Mouse (Mus musculus) regulatory T cell (primary cell): ENCODE data around the gene Ikzf3.

ENCODE experiments used
- in situ Hi-C: fragments of 300-600 bp; cut with MboI, MseI; formaldehyde crosslinking; loops from one replicate; pipeline ENCODE4 v1.15.1; 2025; ENCODE audit warnings: high pct_unique_total_duplicates

Gene Ikzf3

DNA sequence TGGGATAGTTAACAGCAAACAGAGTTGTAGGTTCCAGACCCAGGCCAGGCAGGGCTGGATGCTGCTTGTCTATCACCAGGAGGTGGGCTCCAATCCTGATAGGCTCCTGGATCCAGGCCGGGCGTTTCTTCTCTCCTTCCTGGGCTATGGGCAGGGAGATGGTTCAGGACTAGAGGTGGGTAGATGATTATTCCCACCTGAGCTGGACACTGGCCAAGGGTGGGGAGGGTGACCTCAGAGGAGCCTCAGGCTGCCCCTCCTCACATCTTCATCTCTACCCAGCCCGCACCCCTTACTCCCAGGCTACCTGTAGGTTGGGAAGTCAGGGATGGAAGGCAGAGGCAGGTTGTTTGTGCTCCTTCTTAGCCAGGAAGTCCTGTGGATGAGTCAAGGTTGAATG is 96.4 kb downstream of the Ikzf3 start:
- in situ Hi-C loops = no loop called here

DNA sequence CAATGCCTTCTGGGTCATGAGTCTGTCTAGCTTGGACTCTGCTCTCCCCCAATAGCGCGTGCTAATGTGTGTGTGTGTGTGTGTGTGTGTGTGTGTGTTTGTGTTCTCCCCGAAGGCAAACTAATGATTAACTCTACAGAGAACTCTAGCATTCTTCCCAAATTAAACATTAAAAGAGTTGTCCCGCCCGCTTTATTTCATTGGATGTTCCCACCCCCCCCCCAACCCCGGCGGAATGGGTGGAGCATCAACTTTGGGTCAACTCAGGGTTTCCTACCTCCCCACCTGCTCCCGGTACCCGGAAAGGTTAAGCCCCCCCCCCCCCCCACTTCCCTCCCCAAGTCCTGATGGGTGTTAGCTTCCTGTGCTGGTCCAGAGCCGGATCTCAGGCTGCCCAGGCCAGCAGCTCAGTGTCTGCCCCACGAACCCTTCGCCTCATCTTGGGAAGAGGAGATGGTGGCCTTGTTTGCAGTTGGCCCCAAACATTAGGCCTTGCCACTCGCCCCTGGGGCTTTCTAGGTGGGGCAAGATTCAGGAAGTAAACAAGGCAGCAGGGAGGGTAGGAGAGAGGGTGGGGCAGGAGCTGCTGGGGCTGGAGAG is 97.5 kb downstream of the Ikzf3 start:
- in situ Hi-C loops = no loop called here

DNA sequence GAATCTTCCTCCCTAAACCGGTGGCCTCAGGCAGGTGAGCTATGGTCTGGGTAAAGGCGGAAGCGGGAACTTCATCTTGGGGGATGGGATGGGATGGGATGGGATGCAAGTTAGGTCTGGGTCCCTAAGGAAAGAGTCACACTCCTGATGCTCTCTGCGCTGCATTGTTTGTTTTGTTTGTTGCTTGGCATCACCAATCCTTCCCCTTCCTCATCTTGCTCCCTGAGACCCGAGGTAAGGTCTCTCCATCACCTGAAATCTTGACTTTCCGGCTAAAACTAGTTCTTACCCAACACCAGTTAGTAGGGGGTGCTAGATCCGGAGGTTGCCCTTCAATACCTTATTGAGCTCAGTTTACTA is 98.4 kb downstream of the Ikzf3 start:
- in situ Hi-C loops = no loop called here

DNA sequence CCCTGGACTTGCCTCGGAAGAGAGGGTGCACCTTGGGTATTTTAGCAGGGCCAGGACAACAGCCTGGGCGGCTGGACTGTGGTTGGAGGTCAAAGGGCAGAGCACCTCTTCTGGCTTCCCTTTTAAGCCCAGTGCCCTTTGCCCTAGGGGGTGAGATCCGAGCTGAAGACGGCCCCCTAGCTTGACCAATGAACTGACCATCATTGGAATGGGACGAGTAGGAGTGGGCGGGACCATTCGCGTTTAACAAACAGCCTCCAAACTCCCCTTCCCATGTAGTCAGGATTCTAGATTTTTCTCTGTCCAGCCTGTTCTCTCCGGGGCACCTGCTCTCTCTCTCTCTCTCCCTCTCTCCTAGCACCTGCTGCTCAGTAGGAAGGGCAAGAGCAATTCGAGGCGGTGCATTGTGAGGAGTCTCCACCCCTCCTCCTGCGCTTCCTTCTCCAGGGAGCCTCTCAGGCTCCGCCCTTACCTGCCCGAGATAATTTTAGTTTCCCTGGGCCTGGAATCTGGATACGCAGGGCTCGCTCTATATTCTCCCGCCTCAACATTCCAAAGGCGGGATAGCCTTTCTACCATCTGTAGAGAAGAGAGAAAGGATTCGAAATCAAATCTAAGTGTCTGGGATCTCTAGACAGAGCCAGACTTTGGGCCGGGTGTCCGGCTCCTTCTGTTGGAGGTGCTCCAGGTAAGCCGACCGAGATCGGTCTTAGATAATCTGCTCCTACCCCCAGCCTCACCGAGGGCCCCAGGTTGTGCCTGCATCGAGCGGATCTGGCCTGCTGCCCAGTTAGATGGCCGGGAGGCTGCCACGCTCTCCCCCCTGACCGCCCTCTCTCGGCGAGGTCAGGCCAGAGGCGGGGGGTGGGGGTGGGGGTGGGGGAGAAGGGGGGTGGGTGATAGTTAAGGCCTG is 99.0 kb downstream of the Ikzf3 start:
- in situ Hi-C loops = no loop called here

DNA sequence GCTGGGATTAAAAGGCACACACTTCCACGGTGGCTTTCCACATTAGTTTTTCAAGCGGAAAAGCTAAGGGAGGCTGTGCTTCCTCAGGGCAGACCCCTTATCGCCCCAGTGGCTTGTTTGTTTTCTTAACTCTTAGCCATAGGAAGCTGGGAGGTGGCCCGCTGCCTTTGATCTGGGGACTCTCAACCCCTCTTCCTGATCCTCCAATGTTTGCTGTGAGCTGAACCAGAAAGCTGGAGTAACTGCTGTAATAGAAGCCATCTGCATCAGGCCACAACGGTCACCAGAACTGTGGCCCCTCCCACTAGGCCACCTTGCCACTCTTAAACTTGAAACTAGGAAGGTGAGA is 99.6 kb downstream of the Ikzf3 start, which contains the start of gene Grb7:
Gene Grb7, plus strand, starts transcription at position 182 of the 349 bp plus-strand sequence.
- in situ Hi-C loops = no loop called here

DNA sequence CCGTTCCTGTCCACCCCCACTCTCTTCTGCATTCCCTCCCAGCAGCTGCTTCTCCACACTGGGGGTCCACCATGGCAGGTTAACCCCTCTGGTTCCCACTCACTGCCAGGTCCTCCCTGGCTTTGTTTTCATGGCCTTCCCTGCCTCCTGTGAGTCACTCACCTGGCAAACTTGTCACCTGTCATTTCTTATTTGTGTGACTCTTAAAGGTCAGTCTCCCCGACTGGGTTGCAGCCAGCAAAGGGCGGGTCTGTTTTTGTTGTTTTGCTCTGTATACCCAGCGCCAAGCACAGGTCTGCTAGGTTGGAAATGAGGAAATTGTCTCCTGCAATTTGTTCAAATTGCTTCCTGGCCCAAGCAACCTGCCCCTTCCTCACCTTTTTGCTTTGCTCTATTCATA is 100.2 kb downstream of the Ikzf3 start:
- in situ Hi-C loops = no loop called here

DNA sequence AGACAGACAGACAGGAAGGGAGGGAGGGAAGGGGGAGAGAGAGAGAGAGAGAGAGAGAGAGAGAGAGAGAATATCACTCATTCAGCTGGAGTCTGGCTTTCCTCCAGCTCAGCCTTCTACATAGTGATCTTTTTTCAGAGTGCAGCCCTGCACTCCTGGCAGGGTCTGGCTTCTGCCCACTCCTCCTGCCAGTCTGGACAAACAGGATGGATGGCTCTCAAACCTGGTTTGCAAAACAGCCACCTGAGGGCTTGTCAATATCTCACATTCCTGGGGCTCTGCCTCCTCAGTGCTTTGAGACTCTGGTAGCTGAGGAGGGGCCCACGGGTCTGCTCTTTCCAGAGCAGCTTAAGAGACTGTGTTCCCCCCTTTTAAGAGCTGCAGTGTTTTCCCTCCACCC is 100.6 kb downstream of the Ikzf3 start:
- in situ Hi-C loops = no loop called here

DNA sequence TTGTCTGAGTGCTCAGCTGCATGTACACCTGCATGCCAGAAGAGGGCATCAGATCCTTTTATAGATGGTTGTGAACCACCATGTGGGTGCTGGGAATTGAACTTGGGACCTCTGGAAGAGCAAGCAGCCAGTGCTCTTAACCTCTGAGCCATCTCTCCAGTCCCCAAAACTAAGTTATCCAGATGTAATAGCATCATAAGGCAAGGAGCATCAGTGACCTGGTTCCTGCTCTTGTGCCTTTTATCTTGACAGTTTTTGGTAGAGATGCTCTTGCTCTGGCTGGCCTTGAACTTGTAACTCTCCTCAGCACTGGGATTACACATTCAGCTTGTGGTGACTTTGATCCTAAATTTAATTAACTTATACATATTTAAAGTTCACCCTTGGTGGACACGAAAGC is 102.1 kb downstream of the Ikzf3 start:
- in situ Hi-C loops = no loop called here

DNA sequence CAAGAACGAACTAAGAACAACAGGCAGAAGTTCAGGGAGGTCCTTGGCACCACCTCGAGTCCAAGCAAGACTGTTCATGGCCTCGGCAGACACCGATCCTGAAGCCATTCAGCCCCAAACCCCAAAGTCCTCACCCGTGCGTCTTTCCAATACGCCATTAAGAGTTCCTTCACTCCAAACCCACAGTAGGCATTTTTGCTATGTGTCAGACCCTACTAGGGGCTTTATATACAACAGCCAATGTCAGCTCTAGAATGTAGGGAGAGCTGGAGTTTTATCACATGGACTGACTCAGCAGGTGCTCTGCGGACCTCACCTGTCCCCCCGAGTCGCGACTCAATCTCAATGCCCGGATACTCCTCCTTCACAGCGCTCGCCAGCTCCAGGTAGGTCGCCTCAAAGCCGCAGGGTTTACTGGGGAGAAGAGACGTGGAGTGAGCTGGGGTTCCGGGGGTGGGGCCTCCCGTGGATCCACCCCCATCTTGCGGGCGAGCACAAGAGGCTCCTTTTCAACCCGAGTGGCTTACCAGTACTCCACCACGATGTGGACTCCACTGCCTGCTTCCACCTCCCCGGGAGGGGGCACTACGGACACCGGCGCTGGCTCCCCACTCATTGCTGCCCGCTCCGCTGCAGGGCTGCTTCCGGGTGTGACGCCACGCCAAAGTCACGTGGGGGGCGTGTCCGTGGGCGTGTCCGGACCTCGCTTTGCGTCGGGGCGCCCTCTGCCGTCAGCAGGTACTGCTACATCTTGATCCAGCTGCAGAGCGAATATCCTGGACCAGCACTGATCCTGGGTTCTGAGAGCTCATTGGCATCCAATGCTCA is 107.3 kb downstream of the Ikzf3 start, which contains the start of gene Mien1:
Gene Mien1, minus strand, starts transcription at position 661 of the 828 bp plus-strand sequence.
- in situ Hi-C loops = no loop called here

DNA sequence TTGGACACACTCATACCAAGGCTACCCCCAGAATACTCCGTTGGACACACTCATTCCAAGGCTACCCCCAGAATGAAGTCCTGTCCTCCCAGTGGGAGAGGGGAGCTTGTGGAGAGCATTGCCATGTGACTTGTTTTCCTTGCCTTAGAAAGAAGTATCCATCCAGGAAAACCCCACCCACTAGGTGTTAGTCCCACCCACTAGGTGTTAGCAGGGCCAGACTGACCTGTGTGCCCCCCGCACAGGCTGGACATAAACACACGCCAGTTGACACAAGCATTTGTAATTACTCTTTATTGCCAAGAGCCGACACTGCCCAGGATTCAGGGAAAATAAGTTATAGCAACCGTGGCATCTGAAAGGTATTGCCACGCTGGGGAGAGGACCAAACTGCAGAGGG is 108.4 kb downstream of the Ikzf3 start:
- in situ Hi-C loops = no loop called here

DNA sequence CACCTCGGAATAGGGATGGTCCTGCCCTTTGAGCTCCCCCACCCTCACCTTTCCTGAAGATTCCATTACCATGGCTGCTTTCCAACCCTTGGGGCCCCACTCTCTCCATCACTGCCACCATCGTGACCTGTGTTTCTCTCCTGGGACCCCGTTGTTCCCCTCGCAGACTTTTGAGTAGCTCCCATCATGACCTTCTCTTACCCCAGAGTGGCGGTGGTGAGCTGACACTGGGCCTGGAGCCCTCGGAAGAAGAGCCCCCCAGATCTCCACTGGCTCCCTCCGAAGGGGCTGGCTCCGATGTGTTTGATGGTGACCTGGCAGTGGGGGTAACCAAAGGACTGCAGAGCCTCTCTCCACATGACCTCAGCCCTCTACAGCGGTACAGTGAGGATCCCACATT is 110.1 kb downstream of the Ikzf3 start:
- in situ Hi-C loops = no loop called here

DNA sequence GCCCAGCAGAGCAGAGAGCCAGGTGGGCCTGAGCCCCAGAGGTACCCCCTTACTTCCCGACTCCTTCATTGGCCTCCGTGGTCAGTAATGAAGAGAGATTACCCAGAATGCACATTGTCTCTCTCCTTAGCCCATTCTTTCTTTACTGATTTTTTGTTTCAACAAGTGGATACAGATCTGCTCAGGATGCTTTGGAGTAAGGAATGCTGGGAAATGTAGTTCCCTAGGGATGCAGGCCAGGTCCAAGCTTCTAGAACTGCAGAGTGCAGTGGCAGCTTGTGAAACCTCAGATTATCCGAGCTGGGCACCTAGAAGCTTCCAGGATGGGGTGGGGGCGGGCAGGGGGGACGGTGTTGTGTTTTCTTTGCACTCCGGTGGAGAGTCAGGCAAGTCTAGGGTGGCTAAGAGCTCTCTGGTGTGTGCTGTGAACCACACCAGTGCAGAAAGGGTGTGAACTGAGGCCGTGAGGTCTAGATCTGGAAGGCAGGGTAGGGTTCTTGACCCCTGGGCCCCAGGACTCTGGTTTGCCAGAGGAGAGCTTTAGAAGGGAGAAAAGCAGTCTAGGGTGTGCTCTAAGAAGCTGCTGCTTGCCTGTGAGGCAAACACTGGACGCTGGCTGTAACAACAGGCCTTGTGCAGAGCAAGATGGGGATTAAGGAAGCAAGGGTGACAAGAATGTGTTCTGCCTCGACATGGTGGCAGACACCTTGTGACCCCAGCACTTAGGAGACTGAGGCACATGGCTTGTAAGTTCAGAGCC is 113.9 kb downstream of the Ikzf3 start:
- in situ Hi-C loops = loop anchor here (5.0 kb wide), 1 partner anchor 45 kb away; the partner anchor contains the start of gene Pnmt

DNA sequence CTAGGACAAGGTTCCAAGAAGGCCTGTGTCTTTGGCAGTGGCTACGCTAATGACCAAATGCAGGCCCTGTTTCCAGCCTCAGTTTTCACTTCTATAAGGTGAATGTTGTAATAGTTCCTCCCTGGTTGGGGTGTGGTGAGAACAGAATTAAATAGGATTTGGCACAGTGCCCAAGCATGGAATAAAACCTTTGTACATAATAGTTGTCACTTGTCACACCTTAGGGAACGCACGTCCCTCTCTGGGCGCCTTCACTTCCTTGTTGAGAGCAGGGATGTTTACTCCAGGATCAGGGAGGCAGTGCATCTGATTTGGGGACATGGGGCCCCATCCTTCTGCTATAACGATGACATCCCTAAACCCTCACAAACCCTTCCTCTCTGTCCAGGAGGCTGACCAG is 117.4 kb downstream of the Ikzf3 start:
- in situ Hi-C loops = no loop called here

DNA sequence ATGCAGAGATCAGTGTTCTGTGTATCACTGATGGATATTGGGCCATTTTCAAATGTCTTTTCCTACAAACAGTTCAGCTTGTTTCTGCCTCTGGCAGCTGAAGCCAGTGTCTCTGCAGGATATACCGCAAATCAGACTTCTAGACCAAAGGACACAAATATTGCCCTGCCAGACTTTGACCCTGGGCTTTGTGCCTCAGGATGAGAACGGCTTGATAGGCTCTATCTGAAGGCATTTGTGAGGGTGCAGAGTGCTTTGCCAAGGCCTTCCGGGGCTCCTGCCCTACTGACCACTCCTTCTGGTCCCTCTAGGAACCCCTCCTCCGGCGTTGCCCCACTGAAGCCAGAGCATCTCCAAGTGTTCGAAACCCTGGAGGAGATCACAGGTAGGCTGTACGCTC is 119.2 kb downstream of the Ikzf3 start:
- in situ Hi-C loops = no loop called here

DNA sequence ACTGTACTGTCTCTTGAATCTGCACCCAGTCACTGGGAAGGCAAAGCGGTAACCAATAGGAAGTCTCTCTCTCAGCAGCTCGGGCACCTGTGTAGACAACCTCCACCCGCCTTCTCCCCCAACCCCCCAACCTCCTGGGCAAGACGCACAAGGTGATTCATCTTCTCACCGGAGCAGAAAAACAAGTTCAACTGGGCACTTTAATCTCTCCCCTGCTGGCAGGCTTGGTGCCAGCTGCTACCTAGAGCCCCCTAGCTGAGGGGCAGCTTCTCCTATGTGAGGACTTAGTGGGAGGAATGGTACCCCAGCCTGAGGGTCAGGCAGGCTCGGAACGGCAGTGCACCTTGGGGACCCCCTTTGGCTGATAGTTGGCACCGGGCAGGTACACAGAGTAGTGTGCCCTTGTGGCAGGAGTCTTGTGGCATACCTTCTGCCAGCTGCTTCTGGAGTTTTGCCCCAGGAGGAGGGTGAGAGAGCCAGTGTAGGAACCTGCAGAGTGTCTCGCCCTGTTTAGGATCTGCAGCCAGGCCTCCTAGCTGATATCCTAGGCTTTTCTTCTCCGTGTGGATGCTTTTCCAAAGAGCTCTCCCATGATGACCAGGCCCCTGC is 126.8 kb downstream of the Ikzf3 start:
- in situ Hi-C loops = no loop called here

DNA sequence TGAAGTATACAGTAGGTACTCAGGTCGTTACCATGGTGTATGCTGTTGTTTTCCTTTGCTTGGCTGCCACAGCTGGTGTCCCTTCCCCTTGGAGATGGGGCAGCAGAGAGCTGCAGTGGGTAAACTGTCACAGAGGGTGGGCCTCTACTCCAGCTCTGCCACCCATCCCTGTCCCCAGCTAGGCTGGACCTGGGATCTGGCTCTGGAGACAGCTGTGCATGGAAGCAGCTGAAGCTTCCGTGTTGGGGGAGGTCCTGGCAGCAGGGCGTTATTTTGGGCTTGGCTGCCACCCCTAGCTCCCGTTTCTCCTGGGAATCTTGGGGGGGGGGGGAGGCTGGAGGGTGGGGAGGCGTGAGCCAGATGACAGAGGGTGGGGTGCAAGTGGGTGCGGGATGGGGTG is 127.6 kb downstream of the Ikzf3 start:
- in situ Hi-C loops = no loop called here

DNA sequence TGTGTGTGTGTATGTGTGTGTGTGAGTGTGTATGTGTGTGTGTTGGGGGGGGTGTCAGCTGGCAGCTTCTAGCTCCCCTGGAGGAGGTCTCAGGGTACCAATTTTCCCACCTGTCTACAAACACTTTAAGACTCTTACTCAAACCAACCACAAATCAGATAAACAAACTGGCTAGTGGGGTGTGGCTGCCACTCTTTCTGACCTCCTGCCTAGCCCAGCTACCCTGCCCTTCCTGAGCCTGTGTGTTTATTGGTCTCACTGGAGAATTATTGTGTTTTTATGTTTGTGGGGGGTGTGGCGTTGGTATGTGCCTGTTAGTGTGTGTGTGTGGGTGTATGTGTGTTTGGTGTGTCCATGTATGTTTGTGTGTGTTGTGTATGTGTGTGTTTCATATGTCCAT is 128.8 kb downstream of the Ikzf3 start:
- in situ Hi-C loops = no loop called here
